Mouse (Mus musculus) heart, adult 2 months (tissue): ENCODE results near the gene Mapk6.

Source experiments
- CTCF ChIP-seq: fragments of 200-600 bp; IDR thresholded peaks from 2 replicates; pipeline ENCODE4 v1.8.1; 2022; ENCODE audit warnings: antibody characterized with exemption, mild to moderate bottlenecking, moderate library complexity
- EP300 ChIP-seq: fragments of 200-500 bp; IDR thresholded peaks from 2 replicates; pipeline ENCODE4 v1.6.1; 2011; ENCODE audit warnings: low read depth, low read length, control low read depth; ENCODE audit not compliant: insufficient read depth
- POLR2A ChIP-seq: fragments of 200-500 bp; IDR thresholded peaks from 2 replicates; pipeline ENCODE4 v1.6.1; 2011; ENCODE audit warnings: mild to moderate bottlenecking, low read depth, low read length, control low read depth; ENCODE audit not compliant: insufficient read depth

DNA sequence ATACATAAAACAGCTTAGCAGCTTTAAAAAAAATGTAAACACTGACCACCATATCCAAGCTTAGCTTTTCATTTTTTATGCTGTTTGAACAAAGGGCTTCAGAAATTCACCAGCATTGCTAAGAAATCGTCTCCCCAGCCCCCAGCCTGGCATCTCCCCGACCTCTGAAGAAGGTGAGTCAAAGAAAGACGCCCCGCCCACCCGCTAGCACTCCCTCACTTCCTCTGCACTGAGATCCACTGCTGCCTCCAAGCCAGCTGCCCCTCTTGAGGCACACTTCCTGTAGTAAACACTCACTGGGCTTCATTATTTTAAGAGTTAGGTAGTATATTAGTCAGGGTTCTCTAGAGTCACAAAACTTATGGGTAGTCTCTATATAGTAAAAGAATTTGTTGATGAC lies 4.4 kb upstream of the Mapk6 start:
- TF ChIP-seq CTCF (no peak), POLR2A (no peak), EP300 (no peak)
